Mouse (Mus musculus) thymus, postnatal 36 days (tissue): ENCODE data around the gene Cdh15.

Experiments
- DNase-seq, 2 experiments: peaks; one replicate each; pipeline ENCODE4 v3.0.0; 2022; ENCODE audit warnings: mixed read lengths in 2 of 2

Cdh15 gene

DNA sequence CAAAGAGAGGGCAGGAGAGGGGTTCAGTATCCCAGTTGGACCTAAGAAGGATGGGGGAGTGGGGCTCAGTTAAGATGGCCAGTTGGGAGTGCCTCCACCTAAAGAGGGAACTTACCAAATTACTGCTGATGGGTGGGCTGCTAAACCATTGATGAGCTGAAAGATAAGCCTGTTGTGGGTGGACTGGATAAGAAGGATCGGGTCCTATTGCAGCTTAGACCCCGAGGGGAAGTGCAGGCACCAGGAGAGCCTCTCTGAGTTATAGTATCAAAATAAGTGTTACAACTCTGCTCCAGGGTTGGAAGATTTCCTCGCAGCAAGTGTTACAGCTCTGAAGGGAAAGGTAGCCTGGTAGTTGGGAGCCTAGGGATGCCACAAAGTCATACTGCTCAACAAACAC, 3.6 kb upstream of the Cdh15 start:
- DNase-seq, result no peak

DNA sequence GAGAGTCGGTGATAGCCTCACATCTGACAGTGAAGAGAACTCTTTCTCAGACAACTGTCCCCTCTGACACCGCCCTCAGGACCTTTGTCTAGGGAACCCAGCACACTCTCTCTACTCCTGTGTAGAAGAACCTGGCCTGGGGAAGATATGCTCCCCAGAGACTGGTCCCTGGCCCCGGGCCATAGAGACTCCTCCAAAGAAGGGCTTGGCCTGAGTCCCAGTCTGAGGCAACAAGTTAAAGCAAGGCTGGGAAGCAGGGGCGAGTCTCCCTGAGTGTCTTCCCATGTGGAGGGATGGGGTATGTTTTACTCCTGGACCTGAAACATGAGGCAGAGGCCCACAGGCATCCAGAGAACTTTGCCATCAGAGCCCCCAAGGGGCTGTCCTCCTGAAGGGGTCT, 2.1 kb upstream of the Cdh15 start:
- DNase-seq, result no peak

DNA sequence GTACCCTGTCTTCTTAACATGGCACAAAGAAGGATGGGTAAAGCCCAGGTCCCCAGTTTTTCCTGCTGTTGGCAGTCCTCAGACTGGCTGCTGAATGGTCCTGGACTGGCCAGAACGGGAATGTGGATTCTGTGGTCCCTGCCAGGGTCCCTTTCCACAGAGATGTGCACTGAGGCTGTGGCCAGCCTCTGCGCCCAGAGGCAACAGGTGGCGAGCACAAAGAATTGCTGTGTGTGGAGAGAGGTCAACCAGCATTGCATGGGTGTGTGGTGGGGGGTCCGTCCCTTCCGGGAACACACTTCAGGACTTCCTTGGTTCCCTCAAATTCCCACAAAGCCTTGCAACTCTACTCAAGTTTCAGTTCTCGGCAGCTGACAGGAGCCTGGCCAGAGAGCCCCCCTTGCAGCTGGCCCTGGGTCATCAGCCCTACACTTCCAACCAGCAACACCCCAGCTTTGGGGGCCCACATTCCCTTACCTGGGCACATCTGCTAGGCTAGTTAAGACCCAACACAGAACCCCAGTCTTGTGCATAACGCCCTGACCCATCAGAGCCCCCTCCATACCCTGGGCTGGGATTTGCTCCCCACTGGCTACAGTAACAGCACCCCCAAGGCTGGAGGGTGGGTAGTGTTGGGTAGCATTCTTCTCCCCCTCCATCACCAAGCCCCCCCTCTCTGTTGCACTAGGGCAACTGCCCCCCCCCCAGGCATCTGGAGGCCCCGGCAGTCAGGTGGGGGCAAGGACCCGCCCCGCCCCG, 1.6 kb downstream of the Cdh15 start:
- DNase-seq, result no peak

DNA sequence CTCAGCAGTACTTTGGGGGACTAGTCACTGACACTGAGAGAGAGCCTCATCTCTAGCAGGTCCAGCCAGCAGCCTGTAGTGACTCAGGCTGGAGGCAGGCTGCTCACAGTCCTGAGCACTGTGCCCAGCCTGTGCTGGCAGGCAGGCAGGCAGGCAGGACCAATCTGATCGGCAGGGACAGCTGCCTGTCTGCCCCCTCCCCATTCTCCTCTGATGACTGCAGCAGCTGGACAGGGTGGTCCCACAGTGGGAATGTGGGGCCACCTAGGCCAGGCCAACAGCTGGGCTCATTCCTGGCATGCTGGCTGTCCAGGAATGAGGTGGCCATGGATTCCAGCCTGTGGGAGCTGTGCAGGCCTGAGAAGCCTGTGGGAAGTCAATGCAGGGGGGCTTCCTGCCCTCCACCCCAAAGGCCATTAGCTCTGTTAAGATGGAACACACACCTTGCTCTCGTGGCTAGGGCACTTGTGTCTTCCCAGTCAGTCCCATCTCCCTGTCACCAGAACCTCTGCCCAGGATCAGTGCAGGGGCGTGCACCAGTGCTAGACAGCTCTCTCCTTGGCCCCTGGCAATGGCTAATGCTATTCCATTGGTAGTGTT, 3.0 kb downstream of the Cdh15 start:
- no peak for DNase-seq

DNA sequence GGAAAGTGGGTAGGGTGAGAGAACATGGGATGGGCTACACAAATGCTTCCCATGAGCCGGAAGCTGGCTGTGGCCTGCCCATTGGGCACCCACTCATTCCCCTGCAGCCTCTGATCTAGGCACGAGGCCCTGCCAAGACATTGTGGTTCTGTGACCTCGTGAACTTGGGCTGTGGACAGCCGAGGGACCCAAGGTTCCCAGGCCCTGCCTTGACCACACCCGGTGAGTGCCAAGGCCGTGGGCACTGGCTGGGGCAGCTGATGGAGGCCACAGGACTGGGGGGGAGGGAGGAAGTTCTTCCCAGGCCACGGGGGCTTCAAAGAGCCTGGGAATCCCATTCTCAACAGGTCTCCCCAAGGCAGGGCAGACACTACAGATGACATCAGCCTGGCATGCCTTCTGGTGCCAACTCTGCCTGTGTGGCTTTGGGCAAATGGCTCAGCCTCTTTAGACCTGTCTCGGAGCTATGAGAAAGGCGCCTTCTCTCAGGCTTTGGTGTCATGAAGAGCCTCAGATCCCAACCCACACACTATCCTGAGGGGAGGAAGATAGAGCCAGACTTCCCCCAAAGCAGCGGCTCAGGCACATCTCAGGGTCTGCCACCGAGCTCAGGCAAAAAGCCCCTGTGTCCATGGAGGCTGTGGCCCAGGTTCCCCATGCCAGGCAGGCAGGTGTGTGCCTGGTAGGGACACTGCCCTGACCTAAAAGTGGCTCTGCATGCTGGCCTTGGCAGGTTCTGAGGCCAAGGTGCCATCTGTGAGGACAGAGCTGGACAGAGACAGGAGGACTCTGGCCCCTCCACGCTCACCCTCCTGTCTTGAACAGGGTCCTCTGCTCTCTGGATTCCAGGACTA, 4.2 kb downstream of the Cdh15 start:
- DNase-seq, result no peak

DNA sequence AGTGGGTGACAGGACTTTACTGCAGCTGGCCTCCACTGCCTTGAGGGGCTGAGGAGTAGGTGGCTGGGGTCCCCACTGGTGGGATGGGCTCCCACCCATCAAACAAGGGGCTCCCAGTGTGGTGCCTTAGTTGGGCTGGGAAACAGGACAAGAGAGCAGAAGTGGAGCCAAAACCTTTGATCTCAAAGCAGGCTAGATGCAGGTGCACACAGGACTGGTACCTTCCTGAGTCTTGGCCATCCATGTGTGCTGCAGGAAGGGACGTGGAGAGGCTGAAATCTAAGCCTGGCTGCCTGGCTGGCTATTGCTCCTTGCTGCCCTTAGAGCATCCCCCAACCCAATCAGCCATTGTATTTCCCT, 4.8 kb downstream of the Cdh15 start:
- no peak for DNase-seq

DNA sequence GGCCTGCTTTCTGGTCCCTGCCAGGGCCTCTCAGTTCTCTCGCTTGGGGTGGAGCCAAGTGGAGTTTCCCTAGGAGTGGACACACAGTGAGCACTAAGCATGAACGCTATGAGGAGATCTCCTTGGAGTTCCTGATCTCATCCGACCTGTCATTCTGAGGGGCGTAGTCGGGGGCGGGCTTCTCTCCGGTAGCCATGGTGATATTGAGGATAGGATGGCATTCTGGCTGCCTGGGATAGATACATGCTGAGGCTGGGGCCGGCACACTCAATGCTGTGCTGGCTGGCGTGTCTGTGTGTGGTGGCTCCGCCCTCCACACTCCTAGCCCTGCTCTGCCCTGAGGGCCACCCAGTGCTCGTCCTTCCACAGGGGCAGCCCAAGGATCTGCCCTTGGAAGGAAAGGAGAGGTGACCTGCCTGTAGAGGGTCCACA, 5.6 kb downstream of the Cdh15 start:
- no peak for DNase-seq

DNA sequence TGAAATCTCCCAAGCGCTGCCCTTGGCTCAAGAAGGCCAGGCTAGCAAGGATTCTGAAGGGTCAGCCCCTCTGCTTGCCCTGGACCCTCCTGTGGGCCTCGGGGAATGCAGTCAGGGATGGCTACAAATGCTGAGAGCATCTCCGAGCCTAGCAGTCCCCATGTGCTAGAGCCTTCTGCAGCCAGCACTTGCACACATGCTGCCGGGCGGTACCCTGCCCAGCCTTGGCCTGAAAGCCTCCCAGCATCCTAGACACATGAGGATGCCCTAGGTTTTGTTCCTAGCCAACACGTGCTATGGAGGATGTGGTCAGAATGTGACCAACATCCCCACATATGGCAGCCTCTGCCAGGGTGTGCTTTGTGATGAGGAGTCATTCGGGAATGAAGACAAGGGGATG, 6.6 kb downstream of the Cdh15 start:
- DNase-seq, result no peak

GRCm38 (mm10) chr8:122855123-122855522, 7.4 kb downstream of the Cdh15 start:
- DNase-seq, result no peak

GRCm38 (mm10) chr8:122856288-122856687, 8.5 kb downstream of the Cdh15 start:
- DNase-seq, result no peak

DNA sequence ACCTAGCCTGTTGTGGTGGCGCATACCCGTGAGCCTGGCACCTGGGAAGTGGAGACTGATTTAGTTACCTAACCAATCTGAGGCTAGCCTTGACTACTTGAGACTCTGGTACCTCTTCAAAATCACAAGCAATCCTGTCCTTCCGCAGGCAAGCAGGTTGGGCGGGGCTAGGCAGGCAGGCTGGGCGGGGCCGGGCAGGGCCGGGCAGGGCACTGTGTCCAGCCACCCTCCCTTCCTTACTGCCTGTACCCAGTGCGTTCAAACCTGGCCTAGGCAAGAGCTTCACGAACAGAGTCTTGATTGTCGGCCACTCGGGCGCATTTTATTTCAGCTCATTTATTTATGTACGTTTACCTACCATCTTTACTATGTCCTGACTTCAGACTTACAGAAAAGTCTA, 12.1 kb downstream of the Cdh15 start:
- no peak for DNase-seq

DNA sequence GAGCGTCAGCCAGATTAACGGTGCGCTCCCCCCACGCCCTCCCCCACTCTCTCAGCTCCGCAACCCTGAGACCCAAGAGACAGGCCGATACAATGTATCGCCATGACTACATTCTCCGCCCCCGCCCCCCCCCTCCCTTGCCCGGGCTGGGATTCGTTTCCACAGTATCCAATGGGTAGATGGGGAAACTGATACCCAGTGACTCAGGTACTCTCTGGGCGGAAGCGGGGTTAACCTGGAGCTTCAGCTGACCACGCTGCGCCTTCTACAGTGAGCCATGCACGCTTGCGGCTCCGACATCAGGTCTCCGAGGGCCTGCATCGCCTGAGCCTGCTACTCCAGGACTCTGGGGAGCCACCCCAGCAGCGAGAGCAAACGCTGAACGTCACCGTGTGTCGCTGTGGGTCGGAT, 17.0 kb downstream of the Cdh15 start:
- DNase-seq, result no peak

- peak; percentile 48 to 56 for DNase-seq
Measured at GRCm38 (mm10) chr8:122865441-122865840, 17.7 kb downstream of the Cdh15 start.

DNA sequence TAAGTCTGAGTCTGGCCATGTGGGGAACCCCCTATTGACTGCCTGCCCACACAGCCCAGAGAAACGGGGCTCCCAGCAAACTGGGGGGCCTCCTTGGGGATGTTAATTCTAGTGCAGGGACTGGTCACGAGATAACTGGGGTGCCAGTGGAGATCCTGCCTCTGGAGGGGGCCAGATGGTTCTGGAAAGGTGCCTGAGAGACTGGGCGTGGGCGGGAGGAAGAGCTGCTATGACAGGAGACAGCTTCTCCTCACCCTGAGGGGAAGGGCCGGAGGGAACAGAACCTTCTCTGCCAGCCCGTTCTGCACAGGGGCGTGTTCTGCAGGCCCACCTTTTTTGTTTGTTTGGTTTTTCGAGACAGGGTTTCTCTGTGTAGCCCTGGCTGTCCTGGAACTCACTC, 18.5 kb downstream of the Cdh15 start:
- DNase-seq, result no peak

DNA sequence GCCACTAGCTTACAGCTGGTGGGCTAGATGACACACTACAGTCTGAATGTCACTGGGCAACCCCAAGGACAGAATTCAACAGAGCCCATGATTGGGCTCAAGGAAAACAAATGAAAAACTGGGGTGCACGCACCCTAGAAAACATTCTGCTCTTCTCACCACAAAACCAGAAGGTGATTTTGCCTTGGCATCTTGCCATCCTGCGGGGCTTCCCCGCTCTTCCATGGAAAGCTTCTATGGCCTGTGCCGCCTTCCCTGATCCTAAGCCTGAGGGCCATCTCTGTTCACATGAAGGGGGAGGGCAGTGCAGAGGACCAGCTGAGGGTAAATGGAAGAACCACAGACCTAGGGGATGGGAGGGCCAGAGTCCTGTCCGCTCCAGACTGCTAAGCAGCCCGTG, 20.2 kb downstream of the Cdh15 start:
- DNase-seq, result no peak

DNA sequence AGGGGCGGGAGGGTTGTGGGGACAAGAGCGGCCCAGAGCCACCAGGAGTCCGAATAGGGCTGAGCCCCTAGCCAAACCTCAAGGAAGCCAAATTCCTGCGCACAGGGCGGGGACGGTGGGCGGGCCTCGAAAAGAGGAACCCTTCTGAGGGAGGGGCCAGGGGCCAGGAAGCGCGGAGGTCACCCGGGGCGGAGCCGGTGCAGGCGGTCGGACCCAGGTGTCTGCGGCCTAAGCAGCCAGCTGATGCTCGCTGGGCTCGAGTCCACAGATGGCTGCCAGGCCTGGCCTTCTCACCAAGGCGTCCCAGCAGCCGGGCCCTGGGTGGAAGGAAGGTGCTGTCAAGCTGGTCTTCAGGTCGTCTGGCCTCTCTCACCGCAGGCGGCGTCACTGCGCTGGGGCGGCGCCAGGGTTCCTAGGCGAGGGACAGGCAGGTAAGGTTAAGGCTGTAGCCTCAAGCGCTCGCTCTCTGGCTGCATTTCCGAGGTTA, 22.7 kb downstream of the Cdh15 start:
- peak; percentile 83 to 87 for DNase-seq

DNA sequence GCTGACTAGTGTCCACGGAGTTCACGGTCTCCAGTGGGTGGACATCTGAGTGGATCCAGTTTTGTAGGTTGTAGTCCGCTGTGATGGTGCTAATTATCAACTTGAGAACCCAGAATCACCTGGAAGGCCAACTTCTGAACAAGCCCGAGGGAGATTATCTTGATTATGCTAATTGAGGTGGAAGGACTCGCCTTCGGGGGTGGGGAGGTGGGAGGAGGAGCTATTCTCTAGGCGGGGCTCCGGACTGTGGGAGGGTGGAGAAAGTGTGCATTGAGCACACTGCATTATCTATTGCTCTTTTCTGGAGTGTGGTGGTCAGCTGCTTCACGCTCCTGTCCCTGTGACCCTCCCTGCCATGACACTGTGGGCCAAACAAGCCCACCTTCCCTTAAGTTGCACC, 23.9 kb downstream of the Cdh15 start:
- DNase-seq, result no peak

- peak in 1 of 2 experiments; percentile 49 for DNase-seq
Measured at GRCm38 (mm10) chr8:122873171-122873570, 25.4 kb downstream of the Cdh15 start.

- no peak for DNase-seq
Measured at GRCm38 (mm10) chr8:122875186-122875585, 27.4 kb downstream of the Cdh15 start.

DNA sequence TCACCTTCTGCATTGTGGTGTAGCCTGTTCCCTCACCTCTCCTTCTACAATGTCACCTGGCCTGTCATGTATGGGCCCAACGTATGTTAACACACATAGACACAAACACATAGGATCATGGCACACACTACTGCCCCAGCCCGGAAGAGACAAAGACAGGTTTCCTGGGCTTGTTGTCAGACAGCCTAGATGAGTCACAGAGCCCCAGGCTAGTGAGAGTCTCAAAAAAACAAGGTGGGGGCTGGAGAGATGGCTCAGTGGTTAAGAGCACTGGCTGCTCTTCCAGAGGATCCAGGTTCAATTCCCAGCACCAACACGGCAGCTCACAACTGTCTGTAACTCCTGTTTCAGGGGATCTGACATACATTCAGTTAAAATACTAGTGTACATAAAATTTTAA, 30.5 kb downstream of the Cdh15 start:
- no peak for DNase-seq

- no peak for DNase-seq
Measured at GRCm38 (mm10) chr8:122880302-122880701, 32.5 kb downstream of the Cdh15 start.

DNA sequence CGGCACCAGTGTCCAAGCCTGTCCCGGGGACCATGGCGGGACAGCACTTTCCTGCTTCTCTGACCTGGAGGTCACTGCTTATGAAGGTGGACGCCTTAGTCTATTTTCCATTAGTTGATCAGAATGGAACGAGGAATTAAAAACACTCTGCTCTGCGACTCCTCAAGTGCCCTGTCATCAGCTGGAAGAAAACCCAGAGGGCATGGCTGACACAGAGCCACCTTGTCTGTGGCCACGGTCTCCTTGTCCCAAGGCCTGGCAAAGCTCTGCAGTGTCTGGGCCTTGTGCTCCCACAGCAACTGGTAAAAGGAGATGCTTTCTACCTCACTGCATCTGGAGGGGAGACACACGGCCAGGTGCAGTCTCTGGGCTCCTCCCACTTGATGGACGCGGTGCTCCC, 35.9 kb downstream of the Cdh15 start:
- no peak for DNase-seq

GRCm38 (mm10) chr8:122891440-122891839, 43.7 kb downstream of the Cdh15 start:
- no peak for DNase-seq

GRCm38 (mm10) chr8:122893451-122893850, 45.7 kb downstream of the Cdh15 start:
- DNase-seq, result no peak
